Mouse (Mus musculus): ENCODE measurements around the gene Tox4. TPM values are rescaled to one million over a fixed set of nuclear protein-coding genes. Genes with fewer than 3 reads are reported as not detected.
A peak's percentile ranks its signal among the peaks of the same experiment; 100 is the strongest.
"Not testable (repeated sequence)": the region's sequence is repeated elsewhere in the genome, so short reads cannot be mapped to it uniquely, and the experiment has no call there.

The Tox4 gene
- 10 to 100 TPM; 54.4 to 80.8 (median 70.4) TPM for total RNA-seq (2022)

DNA sequence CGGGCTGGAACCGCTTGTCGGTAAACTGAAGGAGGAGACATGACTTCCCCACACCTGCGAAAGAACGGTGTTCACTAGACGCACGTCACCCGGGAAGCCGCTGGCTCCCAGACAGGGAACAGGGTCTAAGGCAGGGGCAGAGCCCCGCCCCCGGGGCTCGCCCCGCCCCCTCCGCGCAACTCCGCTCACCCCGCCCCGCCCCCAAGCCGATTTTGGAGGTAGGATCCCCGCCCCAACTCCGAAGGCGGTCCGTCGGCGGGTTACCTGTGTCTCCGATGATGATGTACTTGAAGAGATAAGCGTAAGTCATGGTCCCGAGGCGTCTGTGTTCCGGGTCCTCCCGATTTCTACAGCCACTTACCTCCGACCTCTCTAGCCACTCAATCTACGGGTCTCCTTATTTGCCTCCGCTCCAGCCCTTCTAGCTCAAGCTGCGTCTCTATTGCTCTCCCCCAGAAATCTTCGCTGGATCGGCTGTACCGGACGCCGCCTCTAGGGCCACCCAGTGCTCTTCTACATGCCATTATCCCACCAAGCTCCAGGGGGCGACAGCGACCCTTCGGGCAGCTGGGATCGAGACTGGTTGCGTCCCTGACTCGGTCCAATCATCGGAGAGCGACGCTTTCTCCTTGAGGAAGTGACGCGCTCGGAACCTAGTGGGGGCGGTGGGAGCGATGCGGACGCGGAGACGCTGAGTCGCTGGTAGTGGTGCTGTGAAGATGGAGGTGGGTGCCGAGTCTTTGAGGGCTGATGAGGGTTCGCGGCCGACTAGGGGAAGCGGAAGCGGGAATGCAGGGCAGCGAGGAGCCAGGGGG lies at the start of gene Tox4, which contains the start of gene Rab2b:
TSS of gene Tox4 (plus strand) at position 215 of the 815 bp plus-strand sequence.
TSS of gene Rab2b (minus strand) at position 614 of the 815 bp plus-strand sequence.
- DNase-seq = peak; percentile 98

DNA sequence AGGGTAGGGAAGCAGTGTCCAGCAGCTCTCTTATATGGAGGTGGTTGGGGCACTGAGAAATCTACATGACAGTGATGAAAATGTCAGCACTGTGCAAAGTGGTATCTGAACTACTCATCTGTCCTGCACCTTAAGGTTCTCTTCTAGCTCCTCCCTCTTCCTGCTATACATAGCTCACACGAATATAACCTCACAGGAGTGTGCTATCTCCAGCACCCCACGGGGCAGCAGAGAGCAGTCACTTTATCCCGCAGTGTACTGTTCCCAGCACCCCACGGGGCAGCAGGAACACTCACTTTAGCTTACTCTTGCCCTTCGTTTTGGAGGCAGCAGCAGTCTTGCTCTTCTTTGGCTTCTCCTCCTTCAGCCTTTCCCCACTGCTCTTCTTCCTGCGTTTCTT lies 46.7 kb upstream of the Tox4 start:
- no peak for DNase-seq

DNA sequence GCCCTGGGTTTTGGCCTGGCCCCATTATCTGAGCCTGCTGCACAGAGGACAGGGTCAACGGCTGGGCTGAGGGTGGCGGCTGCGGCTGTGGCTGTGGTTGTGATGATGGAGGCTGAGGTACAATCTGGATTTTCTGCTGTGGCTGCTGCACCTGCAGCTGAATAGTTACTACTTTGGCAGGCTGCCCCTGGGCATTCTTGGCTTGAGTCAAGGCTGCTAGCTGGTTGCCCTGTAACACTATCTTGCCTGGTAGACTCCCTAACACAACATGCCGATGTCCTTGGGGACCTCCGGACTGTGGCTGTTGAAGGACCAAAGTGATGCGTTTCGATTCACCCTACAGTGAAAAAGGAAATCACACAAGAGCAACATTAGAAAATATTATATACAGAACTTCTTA lies 43.8 kb upstream of the Tox4 start:
- DNase-seq = peak; percentile 62

DNA sequence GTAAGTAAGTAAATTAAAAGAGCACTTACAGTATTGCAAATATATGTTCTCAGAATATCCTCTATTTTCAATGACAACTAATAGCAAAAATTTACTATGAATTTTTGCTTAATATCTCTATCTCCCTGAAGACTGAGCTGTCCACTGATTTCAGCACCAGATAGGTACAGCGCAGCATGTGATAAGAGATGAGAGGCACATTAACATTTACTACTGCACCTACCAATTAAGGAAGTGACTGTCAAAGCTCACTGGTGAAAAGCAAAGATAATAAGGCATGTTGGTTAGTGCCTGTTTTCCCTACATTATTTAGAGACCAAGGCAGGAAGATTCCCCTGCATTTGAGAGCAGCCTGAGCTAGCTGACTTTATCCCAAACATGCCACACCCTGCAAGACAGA lies 42.7 kb upstream of the Tox4 start:
- no peak for DNase-seq

DNA sequence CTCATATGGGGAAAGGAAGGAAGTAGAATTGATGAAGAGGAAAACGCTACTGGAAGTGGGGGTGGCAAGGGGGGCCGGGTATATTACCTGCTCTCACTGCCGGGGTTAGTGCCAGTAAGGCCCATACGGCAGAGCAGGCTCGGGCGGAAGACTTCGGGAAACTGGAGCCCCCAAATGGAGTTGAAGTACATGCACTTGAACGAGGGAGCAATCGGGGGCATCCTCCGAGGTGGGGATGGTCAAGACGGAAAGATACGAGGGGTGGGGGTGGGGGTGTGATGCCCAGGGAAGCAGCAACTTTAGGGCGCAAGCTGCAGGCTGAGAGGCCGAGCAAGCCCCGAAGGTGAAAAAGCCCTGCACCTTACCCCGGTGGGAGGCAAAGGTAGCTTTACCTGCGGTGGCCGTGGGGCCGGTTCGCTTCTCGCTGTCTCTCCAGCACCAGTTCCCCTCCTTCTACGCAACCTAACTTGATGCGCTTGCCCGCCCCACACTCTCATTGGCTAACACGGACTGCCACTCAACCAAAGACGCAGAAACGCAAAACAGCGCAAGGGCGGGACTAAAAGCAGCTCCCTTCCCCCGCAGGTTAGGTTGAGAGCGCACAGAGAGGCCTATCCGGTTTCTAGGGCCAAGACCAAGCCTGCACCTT lies 34.8 kb upstream of the Tox4 start:
- DNase-seq = peak; percentile 99

DNA sequence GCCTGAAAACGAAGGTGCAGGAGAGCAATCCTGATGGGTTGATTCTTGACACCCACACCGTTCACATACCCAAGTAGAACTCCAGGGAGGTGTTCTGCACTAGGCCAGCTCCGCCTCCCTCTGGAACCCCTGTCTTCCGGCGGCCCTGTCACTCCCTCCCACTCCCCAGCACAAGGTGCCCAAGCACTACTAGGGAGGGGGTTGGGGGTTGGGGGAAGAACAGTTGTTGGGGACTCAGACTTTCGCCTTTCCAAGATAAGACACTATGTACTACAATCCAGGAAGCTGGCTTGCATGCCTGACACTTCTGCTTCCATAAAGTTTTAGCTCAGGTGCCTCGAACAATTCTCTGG lies 34.3 kb upstream of the Tox4 start:
- DNase-seq = no peak

DNA sequence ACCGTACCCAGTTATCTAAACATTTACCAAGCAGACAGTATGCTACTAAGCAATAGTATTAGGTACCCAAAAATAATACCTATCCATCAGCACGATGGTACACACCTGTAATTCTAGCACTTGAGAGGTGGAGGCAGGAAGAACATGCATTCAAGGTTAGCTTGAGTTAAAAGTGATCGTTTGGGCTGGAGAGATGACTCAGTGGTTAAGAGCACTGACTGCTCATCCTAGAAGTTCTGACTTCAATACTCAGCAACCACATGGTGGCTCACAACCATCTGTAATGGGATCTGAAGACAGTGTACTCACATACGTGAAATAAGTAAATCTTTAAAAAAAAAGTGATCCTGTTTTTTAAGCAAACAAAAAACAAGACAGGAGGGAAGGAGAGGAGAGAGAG lies 32.8 kb upstream of the Tox4 start:
- DNase-seq = no peak

DNA sequence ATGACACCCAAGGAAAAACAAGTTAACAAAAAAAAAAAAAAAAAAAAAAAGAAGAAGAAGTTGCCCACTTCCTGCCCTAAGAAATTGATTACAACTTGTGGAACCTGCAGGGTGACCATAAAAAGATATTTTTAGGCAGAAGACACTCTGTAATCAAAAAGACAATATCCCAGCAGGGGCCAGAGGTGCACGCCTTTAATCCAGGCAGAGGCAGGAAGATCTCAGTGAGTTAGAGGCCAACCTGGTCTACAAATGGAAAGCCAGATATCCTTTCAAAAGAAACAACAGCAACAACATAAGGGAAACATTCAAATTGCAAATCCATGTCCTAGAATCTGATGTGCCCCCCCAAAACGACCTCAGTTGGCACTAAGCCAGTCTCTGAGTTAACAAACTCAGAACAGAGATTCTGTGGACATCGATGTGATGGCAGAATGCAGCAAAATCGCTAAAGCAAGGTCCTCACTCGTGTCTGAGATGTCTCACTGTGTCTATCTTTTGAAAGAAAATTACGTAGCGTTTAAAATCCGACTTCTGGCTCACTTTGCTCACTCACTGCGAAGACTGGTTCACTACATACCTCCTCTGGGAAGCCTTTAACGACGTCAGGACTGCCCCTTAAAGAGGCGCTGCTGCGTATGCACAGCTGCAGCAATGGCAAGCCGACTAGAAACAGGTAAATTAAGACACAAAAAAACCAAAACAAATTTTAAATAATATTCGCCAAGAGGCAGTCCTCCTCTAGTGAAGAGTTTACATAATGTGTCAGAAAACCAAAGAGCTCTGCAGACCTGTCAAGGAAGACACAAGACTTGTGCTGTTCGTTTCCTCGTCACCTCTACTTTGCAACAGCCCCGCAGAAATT lies 22.4 kb upstream of the Tox4 start:
- DNase-seq = no peak

DNA sequence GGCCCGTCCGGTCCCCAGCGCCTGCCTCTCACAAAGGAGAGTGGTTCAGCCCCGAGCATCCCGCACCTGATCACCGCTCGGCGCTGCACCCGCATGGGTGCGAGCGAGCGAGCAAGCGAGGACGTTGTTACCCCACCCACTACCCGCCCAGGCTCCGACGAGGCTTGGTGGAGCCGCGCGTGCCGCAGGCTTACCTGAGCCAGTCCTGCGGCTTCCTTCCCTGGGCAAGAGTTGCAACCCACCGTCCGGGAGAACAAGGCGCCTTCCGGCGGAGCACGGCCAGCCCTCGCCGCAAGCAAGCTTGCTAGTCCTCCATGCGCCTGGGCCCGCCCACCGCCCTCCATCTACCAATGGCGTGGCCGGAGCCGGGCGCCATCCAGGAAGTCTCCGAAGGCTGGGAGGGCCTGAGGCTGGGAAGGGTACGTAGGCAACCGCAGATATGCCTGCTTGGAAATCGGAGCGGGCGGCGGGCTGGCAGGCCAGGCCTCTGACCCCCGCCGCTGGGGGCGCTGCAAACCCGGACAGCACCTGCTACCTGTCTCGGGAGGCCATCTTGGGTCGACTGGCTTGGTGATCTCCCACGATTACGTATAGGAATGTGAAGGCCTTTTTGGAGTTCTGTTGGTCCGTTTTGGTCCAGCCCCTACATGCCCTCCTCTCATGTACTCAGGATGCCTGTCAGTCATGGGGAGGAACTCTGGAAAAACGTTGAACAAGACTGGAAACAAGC lies 21.3 kb upstream of the Tox4 start, which contains the start of gene Chd8:
TSS of gene Chd8 (minus strand) at position 297 of the 730 bp plus-strand sequence.
- peak; percentile 97 for DNase-seq

DNA sequence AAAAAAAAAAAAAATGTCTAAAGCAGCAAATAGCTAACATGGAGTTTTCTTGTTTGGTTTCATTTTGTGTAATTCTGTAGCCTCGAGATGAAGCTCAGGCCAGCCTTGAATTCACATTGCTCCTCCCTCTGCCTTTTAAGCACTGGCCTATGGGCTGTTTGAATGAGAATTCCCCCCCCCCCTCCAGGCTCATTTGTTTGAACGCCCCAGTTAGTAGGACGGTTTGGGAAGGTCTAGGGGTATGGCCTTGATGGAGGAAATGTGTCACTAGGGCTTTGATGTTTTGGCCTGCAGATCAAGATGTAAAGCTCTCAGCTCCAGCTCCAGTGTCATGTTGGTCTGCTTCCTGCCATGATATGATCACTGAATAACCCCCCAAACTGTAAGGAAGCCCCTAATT lies 6.2 kb upstream of the Tox4 start:
- DNase-seq = peak; percentile 73

DNA sequence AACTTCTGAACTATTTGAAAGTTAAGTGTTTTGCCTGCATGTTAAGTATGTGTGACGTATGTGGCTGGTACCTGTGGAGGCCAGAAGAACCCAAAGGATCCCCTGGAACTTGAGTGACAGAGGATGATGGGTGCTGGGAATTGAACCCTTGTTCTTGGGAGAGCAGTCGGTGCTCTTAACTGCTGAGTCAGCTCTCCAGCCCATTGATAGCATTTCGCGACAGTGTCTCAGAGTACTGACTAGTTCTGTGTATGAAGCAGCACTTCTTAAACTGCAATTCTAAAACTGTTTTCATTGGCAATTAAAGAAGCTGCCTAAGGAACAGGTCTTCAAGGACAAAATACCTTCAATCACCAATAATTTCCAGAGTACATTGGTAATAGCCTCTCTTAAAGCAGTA lies 1.7 kb upstream of the Tox4 start:
- DNase-seq = no peak

DNA sequence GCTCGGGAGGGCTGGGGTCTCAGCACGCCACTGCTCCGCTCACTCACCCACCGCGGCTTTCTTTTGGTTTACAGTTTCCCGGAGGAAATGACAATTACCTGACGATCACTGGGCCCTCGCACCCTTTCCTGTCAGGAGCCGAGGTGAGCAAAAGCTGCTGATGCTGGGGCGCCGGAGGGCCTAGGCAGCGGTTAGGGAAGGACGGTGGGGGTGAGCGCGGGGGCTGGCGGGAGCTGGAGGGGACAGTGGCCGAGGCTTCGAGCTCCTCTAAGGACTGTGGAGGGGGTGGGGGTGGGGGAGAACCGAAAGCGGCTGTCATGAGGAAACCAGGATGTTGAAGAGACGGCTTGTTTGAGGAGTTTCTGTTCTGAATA lies 788 bp downstream of the Tox4 start:
- no peak for DNase-seq

DNA sequence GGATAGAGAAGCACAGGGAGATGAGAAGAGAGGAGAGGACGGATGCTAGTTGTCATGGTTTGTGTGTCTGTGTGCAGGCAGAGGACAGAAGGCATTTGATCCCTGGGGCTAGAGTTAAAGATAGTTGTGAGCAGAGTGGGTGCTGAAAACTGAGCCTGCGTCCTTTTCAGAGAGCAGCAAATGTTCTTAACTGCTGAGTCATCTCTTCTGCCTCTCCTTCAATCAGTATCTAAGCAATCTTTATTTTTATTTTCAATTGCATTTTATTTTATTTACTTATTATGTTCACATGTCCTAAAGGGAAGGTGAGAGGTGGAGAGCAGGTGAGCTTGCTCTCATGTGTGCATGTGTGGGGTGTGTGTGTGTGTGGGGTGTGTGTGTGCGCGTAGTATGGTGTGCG lies 4.7 kb downstream of the Tox4 start:
- DNase-seq = no peak

DNA sequence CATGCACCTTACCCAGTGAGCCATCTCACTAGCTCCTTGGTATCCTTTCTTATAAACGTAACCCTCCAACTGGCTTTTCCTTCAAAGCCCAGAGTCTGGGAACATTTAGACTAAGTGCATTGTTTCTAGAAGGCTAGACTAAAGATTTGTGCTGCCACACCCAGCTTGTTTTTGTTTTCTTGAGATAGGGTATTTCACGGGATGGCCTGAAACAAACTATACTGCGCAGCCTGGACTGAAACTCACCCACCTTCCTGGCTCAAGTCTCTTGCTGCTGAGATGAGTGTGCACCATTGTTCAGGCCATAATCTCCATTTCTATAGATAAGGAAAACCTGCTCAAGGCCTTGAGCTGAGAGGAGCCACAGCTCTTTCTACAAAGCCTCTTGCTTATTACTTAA lies 5.2 kb downstream of the Tox4 start:
- no peak for DNase-seq

DNA sequence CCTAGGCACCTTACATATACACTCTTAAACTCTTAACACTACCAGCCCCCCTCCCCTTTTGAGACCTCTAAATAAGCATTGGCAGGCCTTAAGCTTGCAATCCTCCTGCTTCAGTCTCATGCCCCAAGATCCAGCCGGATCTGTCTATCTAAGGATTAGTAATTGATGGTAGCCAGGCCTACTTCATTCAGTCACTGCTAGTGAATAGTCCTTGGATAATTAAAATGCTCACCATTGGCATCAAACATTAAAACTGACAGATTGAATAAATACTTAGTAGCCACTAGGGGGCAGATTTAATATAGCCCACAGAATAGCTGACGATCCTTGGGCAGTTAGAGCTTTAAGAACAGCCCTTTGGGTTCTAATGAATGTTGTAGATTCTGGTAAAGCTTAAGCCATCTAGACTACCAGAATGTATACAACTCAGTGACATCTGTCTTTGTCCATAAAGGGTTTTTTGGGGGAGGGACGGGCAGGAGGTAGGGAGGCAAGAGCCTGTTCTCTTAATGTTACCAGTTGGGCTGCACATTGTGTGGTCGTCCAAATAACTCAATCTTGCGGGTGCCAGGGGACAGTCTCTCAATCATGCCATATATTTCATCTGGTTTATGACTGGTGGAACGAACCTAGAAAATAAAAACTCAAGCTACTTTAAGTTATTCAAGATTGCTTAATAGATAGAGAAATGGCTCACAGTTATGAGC lies 16.8 kb downstream of the Tox4 start:
- no peak for DNase-seq

DNA sequence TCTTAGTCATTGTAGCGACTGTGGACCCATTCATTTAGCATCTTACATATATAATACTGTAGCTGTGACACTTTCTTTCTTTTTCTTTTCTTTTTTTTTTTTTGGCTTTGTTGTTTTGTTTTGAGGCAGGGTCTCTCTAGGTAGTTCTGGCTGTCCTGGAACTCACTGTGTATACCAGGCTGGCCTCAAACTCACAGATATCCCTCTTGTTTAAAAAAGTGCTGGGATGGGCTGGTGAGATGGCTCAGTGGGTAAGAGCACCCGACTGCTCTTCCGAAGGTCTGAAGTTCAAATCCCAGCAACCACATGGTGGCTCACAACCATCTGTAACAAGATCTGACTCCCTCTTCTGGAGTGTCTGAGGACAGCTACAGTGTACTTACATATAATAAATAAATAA lies 24.6 kb downstream of the Tox4 start:
- not testable (repeated sequence) for DNase-seq

DNA sequence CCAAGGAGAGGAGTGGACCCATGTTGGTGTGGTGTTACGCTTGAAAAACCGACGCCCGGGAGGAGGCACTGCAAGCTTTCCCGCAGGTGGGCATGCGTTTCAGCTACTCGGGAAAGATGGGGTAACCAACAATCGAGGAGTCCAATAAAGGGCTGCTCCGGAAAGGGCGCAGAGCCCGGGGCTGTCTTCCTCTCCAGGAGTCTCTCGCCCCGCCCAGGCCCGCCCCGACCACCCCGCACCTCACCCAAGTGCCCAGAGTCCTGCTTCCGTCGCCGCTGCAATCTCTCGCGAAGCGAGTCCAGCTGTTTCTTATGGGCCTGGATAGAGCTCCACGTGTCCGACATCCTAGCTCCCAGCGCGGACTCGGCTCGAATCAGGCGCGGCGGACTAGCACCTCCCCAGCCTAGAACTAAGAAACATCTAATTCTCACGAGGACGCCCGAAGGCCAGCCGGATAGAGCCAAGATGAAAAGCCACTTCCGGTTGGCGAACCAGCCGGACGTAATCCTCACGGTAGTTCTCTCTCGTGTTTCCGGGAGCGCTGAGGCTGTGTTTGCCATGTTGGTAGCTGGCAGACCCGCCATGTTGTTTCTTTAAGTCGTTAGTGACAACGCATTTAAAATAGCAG lies 25.8 kb downstream of the Tox4 start, which contains the start of gene Mettl3:
TSS of gene Mettl3 (minus strand) at position 485 of the 628 bp plus-strand sequence.
- DNase-seq = peak; percentile 90

DNA sequence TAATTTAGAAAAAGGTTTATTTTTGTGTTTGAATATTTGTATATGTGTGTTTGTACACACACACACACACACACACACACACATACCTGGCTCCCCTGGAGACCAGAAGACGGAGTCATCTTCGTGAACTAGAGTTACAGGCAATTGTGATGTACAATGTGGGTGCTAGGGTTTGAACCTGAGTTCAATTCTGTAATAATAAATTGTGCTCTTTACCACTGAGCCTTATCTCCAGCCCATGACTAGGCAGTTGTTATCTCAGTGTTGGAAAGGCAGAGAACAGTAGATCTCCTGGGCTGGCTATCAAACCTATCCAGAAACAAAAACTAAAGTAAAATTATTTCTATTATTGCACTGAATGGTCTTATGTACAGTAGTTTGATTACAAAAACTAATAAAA lies 27.2 kb downstream of the Tox4 start:
- no peak for DNase-seq

DNA sequence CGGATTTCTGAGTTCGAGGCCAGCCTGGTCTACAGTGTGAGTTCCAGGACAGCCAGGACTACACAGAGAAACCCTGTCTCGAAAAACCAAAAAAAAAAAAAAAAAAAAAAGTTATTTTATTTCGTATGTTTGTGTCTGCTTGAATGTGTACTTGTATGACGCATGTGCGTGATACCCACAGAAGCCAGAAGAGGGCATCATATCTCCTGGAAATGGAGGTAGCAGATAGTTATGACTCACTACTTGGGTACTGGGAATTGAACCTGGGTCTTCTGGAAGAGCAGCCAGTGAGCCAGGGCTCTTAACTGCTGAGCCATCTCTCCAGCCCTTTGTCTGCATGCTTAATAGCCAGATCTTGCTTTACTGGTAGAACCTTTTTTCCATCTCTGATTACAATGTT lies 31.4 kb downstream of the Tox4 start:
- not testable (repeated sequence) for DNase-seq

DNA sequence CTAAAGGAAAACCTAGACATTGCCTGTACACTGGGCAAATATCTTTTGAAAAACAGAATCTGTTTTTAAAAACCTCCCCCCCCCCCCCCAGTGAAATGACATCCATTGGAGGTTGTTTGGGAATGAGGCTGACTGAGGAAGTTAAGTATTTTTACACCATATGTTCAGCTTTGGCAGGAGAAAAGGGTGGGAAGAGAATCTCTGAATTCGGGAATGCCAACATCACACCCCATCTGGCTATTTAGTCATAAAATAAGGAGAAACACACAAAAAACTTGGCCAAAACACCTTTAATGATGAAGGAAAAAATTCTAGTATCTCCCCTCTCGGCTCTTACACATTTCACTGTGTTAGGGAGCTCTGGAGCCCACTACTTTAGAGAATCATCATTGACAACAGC lies 32.0 kb downstream of the Tox4 start:
- no peak for DNase-seq
